8 mouse cellular contexts compared by ENCODE assay signal in the genomic region with DNA sequence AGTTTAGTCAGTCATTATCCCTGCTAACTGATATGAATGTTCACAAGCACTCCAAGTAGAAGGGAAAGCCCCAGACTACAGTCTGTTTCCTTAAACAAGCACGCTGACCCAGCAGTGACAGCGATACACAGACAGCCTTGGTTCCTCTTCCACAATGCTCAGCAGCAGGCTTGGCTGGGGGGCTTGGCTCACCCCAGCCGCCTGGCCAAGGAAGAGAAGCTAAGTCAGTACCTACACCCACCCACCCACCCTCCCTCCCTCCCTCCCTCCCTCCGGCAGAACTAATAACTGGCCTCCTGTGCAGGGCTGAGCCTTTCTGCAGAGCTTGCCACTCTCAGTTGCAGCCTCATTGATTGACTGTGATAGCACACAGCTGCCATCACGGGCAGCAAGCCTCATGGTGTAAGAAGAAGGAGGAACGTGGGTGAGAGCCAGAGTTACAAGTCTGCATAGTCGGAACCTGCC. TPM values are rescaled to one million over a fixed set of nuclear protein-coding genes. Genes with fewer than 3 reads are reported as not detected.
DNase-seq lines count a peak whose midpoint lies in the region; ATAC-seq and TF ChIP-seq lines count a peak whose summit lies in the region.

No protein-coding gene starts in this region.

- no peaks in the 10 kb centered on the region for H3K27me3 ChIP-seq in limb, embryonic 14.5 days (ENCODE audit: control insufficient read depth, insufficient read depth, low read length)
- no peaks in the 10 kb centered on the region for H3K27me3 ChIP-seq in limb, embryonic 10.5 days (ENCODE audit: low read depth, poor library complexity, severe bottlenecking)
- no peaks in the 10 kb centered on the region for H3K27me3 ChIP-seq in embryonic facial prominence, embryonic 13.5 days
- no peaks in the 10 kb centered on the region for H3K27me3 ChIP-seq in hindbrain, embryonic 12.5 days
- no peaks in the 10 kb centered on the region for H3K27me3 ChIP-seq in midbrain, embryonic 12.5 days

- WGBS in limb, embryonic 14.5 days: 43% methylated on average over 5 of the region's 7 CpGs
- WGBS in limb, embryonic 10.5 days: 69% methylated on average over 6 of the region's 7 CpGs
- WGBS in embryonic facial prominence, embryonic 13.5 days: 43% methylated on average over 7 of the region's 7 CpGs
- WGBS in hindbrain, embryonic 12.5 days: 42% methylated on average over 6 of the region's 7 CpGs
- WGBS in midbrain, embryonic 12.5 days: 51% methylated on average over 7 of the region's 7 CpGs

- no peak overlapping the region for H3K27ac ChIP-seq in limb, embryonic 14.5 days (replicated peaks; ENCODE audit: low read depth, low read length)
- no peak overlapping the region for H3K27ac ChIP-seq in limb, embryonic 10.5 days
- 0 out of 2 replicates have a peak overlapping the region, but pooled peaks have one; percentile 11 for H3K27ac ChIP-seq in embryonic facial prominence, embryonic 13.5 days
- peak overlapping the region; percentile 53; the same call in 1 of the 2 replicates for H3K27ac ChIP-seq in hindbrain, embryonic 12.5 days
- H3K27ac ChIP-seq in midbrain, embryonic 12.5 days (replicated peaks): peak overlapping the region; percentile 39

- no peak overlapping the region for H3K4me3 ChIP-seq in limb, embryonic 14.5 days (replicated peaks; ENCODE audit: low read length)
- no peak overlapping the region for H3K4me3 ChIP-seq in limb, embryonic 10.5 days
- H3K4me3 ChIP-seq in embryonic facial prominence, embryonic 13.5 days: no peak overlapping the region
- H3K4me3 ChIP-seq in hindbrain, embryonic 12.5 days: no peak overlapping the region
- no peak overlapping the region for H3K4me3 ChIP-seq in midbrain, embryonic 12.5 days

- TF ChIP-seq POLR2A in limb, embryonic 14.5 days (IDR thresholded peaks at IDR 0.05; ENCODE audit: borderline replicate concordance, extremely low read depth, insufficient read depth, insufficient read length): no peak

- peak; percentile 40; the same call in 1 of the 2 replicates for ATAC-seq in limb, embryonic 14.5 days (ENCODE audit: low FRiP score, low read depth)
- no peak for ATAC-seq in embryonic facial prominence, embryonic 13.5 days (ENCODE audit: insufficient number of reproducible peaks, insufficient read depth, low FRiP score, low TSS enrichment, low read depth)
- peak; percentile 58; the same call in 1 of the 2 replicates for ATAC-seq in hindbrain, embryonic 12.5 days (ENCODE audit: low FRiP score)
- peak; percentile 36; the same call in 1 of the 2 replicates for ATAC-seq in midbrain, embryonic 12.5 days (ENCODE audit: low FRiP score, low read depth)

- no peak overlapping the region for H3K4me2 ChIP-seq in limb, embryonic 14.5 days (replicated peaks; ENCODE audit: low read depth, low read length, severe bottlenecking)
- no peak overlapping the region for H3K4me2 ChIP-seq in embryonic facial prominence, embryonic 13.5 days
- no peak overlapping the region for H3K4me2 ChIP-seq in hindbrain, embryonic 12.5 days (replicated peaks)
- H3K4me2 ChIP-seq in midbrain, embryonic 12.5 days (replicated peaks): no peak overlapping the region

- H3K9me3 ChIP-seq in limb, embryonic 14.5 days (ENCODE audit: control insufficient read depth, low read length): no peaks in the 10 kb centered on the region
- no peaks in the 10 kb centered on the region for H3K9me3 ChIP-seq in limb, embryonic 10.5 days (replicated peaks)
- H3K9me3 ChIP-seq in embryonic facial prominence, embryonic 13.5 days: no peaks in the 10 kb centered on the region
- H3K9me3 ChIP-seq in hindbrain, embryonic 12.5 days (replicated peaks): no peaks in the 10 kb centered on the region
- H3K9me3 ChIP-seq in midbrain, embryonic 12.5 days: no peaks in the 10 kb centered on the region

- no peaks in the 10 kb centered on the region for H3K36me3 ChIP-seq in limb, embryonic 14.5 days (ENCODE audit: control insufficient read depth, insufficient read depth, low read length)
- H3K36me3 ChIP-seq in limb, embryonic 10.5 days: peaks cover 2% of the 10 kb centered on the region; the same call in 1 of the 2 replicates
- peaks cover 2% of the 10 kb centered on the region for H3K36me3 ChIP-seq in embryonic facial prominence, embryonic 13.5 days
- H3K36me3 ChIP-seq in hindbrain, embryonic 12.5 days: 0 out of 2 replicates have a peak, but pooled peaks cover 4% of the 10 kb centered on the region
- no peaks in the 10 kb centered on the region for H3K36me3 ChIP-seq in midbrain, embryonic 12.5 days

- no peak for DNase-seq in limb, embryonic 14.5 days (ENCODE audit: low spot score)
- no peak for DNase-seq in limb, embryonic 10.5 days (ENCODE audit: low spot score)
- no peak for DNase-seq in embryo, embryonic 11 days
- DNase-seq in gastrocnemius, postnatal 10 days: no peak
- no peak for DNase-seq in T-cell, adult 2 months (ENCODE audit: low spot score)

- peaks cover 8% of the 10 kb centered on the region for H3K4me1 ChIP-seq in limb, embryonic 14.5 days (ENCODE audit: control insufficient read depth, insufficient read depth, low read length)
- H3K4me1 ChIP-seq in limb, embryonic 10.5 days: peaks cover 22% of the 10 kb centered on the region
- H3K4me1 ChIP-seq in embryonic facial prominence, embryonic 13.5 days: peaks cover 33% of the 10 kb centered on the region
- peaks cover 34% of the 10 kb centered on the region for H3K4me1 ChIP-seq in hindbrain, embryonic 12.5 days
- H3K4me1 ChIP-seq in midbrain, embryonic 12.5 days: peaks cover 32% of the 10 kb centered on the region

- no peak overlapping the region for H3K9ac ChIP-seq in limb, embryonic 14.5 days (ENCODE audit: low read depth, low read length, severe bottlenecking)
- no peak overlapping the region for H3K9ac ChIP-seq in embryonic facial prominence, embryonic 13.5 days
- no peak overlapping the region for H3K9ac ChIP-seq in hindbrain, embryonic 12.5 days
- no peak overlapping the region for H3K9ac ChIP-seq in midbrain, embryonic 12.5 days (replicated peaks)

RNA-seq across cellular contexts. Expression of a gene that starts 38.5 kb away (rescaled TPM):
- 19.6 and 27.4 TPM in 2 replicates for polyA plus RNA-seq in limb, embryonic 14.5 days (2012; rRNA removed)
- 3.3 and 3.7 TPM in 2 replicates for polyA plus RNA-seq in limb, embryonic 14.5 days (2014; fragmentation: Nextera tagmentation; extraction: Ambion mirVana)
- polyA plus RNA-seq in limb, embryonic 10.5 days (2016; fragmentation: Nextera tagmentation; extraction: Ambion mirVana): 0.69 and 1.2 TPM in 2 replicates
- polyA plus RNA-seq in embryonic facial prominence, embryonic 13.5 days (2015; fragmentation: Nextera tagmentation; extraction: Ambion mirVana): 2.9 and 3.0 TPM in 2 replicates
- 4.6 and 4.9 TPM in 2 replicates for polyA plus RNA-seq in hindbrain, embryonic 12.5 days (2016; fragmentation: Nextera tagmentation; extraction: Ambion mirVana)
- 3.7 and 4.5 TPM in 2 replicates for polyA plus RNA-seq in midbrain, embryonic 12.5 days (2016; fragmentation: Nextera tagmentation; extraction: Ambion mirVana)
- total RNA-seq in gastrocnemius, postnatal 10 days (2021): 10 to 100 TPM; 12.5 to 17.6 TPM

Comparison
In these comparisons a context has a peak if more than half of its experiments do, and no peak if none do; other contexts are left out.
1. H3K27ac ChIP-seq: peak in embryonic facial prominence, embryonic 13.5 days (single experiment), hindbrain, embryonic 12.5 days (single experiment) and midbrain, embryonic 12.5 days (single experiment); none in limb, embryonic 14.5 days (single experiment) and limb, embryonic 10.5 days (single experiment).